Mouse (Mus musculus) neural tube, embryonic 11.5 days (tissue): Measurements from ENCODE around the gene Dnajc3. TPM values are rescaled to one million over a fixed set of nuclear protein-coding genes. Genes with fewer than 3 reads are reported as not detected.
A peak's percentile ranks its signal among the peaks of the same experiment; 100 is the strongest.

Experiments
- ATAC-seq: fragments of 200-750 bp; cut with Nextera tagmentation; 2 replicates; pipeline ENCODE4 v1.8.0; 2017; ENCODE audit warnings: moderate number of reproducible peaks, mild to moderate bottlenecking, moderate TSS enrichment, moderate library complexity; ENCODE audit not compliant: insufficient read depth, low FRiP score, low TSS enrichment
- DNase-seq: peaks from one replicate; pipeline ENCODE4 v3.0.0-alpha.2; 2015; ENCODE audit warnings: low spot score
- H3K27ac ChIP-seq: fragments of 300-500 bp; sonication (generic); 2 replicates; pipeline ENCODE4 v1.5.1; 2014; ENCODE audit warnings: low read depth, mild to moderate bottlenecking, low read length
- H3K27me3 ChIP-seq: fragments of 300-500 bp; sonication (generic); 2 replicates; pipeline ENCODE4 v1.6.1; 2014; ENCODE audit warnings: mild to moderate bottlenecking, low read length, mixed read lengths; ENCODE audit not compliant: control insufficient read depth, insufficient read depth
- H3K36me3 ChIP-seq: fragments of 300-500 bp; sonication (generic); 2 replicates; pipeline ENCODE4 v1.6.1; 2014; ENCODE audit warnings: mild to moderate bottlenecking, low read length, moderate library complexity, mixed read lengths; ENCODE audit not compliant: control insufficient read depth, insufficient read depth
- H3K4me1 ChIP-seq: fragments of 300-500 bp; sonication (generic); 2 replicates; pipeline ENCODE4 v1.6.1; 2014; ENCODE audit warnings: low read length, mixed read lengths; ENCODE audit not compliant: control insufficient read depth, insufficient read depth
- H3K4me2 ChIP-seq: fragments of 300-500 bp; sonication (generic); 2 replicates; pipeline ENCODE4 v1.6.1; 2014; ENCODE audit warnings: low read depth, mild to moderate bottlenecking, moderate library complexity
- H3K4me3 ChIP-seq: fragments of 300-500 bp; sonication (generic); 2 replicates; pipeline ENCODE4 v1.5.1; 2014; ENCODE audit warnings: low read depth, low read length
- H3K9ac ChIP-seq: fragments of 300-500 bp; sonication (generic); 2 replicates; pipeline ENCODE4 v1.6.1; 2014; ENCODE audit warnings: mild to moderate bottlenecking, low read length
- H3K9me3 ChIP-seq: fragments of 300-500 bp; sonication (generic); 2 replicates; pipeline ENCODE4 v1.6.1; 2016; ENCODE audit warnings: low read length; ENCODE audit not compliant: control insufficient read depth
- WGBS: fragments of 180-500 bp; shearing (Covaris S2); extraction: QIAGEN DNeasy Blood & Tissue Kit; methylation state at CpG from one replicate; pipeline ENCODE4 v1.1.7; 2014; 5-methylcytosine and 5-hydroxymethylcytosine counted together
- polyA plus RNA-seq: library from polyadenylated mRNA; unstranded; fragments of >200 nt; fragmentation: Nextera tagmentation; extraction: Ambion mirVana; gene quantifications from 2 replicates; pipeline ENCODE4 v1.2.1, GENCODE M21; 2014

The Dnajc3 gene
- polyA plus RNA-seq, 1 experiment from 2014 or later, result 36.0 TPM

DNA sequence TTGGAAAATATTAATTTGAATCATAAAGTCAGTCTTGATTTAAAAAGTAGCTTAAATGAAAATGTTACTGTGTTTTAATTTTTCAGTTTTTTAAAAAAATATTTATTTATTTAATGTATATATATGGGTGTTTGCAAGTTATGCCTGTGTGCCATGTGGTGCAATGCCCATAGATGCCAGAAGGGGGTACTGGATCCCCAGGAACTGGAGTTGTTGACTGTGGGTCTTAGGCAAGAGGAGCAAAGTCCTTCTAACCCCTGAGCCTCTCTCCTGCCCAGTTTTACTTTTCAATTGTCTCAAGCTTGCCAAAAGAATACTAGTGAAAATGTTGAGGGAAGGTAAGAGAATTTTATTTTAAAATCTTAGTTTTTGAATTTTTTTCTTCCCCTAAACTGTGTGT lies 65.5 kb downstream of the Dnajc3 start:
- peaks cover 2% of the 10 kb centered on the region; the same call in 1 of the 2 replicates for H3K36me3 ChIP-seq
- H3K4me1 ChIP-seq, result 0 out of 2 replicates have a peak, but pooled peaks cover 2% of the 10 kb centered on the region
- no peak overlapping the region for H3K4me2 ChIP-seq
- no peak overlapping the region for H3K27ac ChIP-seq
- ATAC-seq (no peak), DNase-seq (peak; percentile 24)
- H3K9ac ChIP-seq, result no peak overlapping the region
- H3K9me3 ChIP-seq, result no peaks in the 10 kb centered on the region
- no peaks in the 10 kb centered on the region for H3K27me3 ChIP-seq
- no peak overlapping the region for H3K4me3 ChIP-seq

DNA sequence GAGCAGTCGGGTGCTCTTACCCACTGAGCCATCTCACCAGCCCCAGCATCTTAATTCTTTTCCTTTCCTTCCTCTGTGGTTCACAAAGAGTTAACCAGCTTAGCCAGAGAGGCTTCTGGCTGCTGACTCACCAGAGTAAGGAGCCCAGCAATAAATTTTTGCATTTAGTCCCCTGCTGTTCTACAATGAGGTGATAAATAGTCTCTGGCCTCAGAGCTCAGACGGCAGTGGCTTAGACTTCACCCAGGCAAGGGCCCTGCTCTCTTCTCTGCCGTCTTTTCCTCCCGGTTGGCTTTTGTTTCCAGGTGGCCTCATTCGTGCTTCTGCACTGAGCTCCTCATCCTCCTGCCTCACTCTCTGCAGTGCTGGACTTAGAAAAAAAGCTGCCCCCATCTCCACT lies 68.1 kb downstream of the Dnajc3 start:
- under 1% methylated on average over 5 of the region's 5 CpGs for WGBS

DNA sequence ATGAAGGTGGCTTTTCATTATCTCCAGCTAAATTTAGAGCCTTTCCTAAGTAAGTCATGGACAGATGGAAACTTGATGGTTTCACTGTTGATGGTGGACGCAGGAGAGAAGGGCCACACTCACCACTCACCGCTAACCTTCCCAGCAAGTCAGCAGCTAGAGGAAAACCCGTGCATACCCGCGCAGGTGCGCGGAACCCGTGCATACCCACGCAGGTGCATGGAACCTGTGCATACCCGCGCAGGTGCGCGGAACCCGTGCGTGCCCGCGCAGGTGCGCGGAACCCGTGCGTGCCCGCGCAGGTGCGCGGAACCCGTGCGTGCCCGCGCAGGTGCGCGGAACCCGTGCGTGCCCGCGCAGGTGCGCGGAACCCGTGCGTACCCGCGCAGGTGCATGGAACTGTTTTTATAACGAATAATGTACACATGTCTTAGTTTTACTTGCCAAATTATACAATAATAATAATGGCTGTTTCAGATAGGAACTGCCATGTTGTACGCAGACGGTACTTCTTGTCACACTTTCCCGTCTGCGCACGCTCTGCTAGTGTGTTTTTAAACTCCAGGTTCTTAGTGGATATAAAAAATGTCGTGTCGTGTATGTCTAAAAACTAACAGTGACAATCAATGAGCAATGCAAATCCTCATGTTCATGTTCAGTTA lies 68.8 kb downstream of the Dnajc3 start:
- no peak overlapping the region for H3K27ac ChIP-seq
- ATAC-seq, result no peak

More for the DNA sequence above, 68.1 kb downstream of the Dnajc3 start:
- Histone ChIP-seq H3K27me3 (no peaks in the 10 kb centered on the region), H3K9ac (no peak overlapping the region), H3K9me3 (no peaks in the 10 kb centered on the region), H3K4me3 (no peak overlapping the region), H3K36me3 (peaks cover 2% of the 10 kb centered on the region; the same call in 1 of the 2 replicates), H3K4me1 (0 out of 2 replicates have a peak, but pooled peaks cover 2% of the 10 kb centered on the region), H3K4me2 (peak overlapping the region; percentile 90), H3K27ac (no peak overlapping the region)
- DNase-seq (peak; percentile 33), ATAC-seq (peak; percentile 49)

DNA sequence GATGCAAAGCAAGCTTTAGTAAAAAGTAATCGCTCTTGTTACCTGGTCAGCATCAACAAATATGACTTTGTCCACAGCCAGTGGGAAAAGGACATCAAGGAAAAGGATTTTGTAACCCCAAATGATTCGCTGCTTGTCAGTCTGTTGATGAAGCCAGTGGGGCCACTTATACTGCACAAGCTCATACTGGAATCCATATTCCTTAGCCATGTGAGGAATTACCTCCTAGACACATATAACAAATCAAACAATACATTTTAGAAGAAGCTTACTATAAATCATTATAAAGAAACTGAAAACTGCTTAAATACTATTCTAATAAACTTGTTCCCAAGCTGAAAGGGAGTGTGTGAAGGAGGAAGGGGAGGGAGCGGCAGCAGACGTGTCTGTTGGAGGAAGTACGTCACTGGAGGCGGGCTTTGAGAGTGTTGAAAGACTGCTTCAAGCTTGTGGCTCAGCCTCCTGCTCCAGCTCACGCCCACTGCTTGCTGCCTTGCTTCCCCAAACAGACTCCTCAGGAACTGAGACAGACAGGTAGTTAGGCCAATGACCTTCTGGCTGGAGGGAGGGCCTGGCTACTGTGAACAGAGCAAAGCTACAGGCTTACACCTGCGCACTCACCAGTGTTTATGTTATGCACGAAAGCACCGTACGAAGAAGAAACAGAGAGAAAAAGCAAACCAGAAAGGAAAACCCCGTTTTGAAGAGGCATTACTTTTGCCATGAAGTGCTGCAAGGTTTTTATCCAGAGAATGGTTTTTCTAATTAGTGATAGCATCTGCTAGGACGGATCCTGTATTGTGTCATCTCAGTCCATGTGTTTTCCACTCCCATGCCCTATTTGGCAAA lies 69.6 kb downstream of the Dnajc3 start:
- H3K4me1 ChIP-seq, result 0 out of 2 replicates have a peak, but pooled peaks cover 2% of the 10 kb centered on the region
- peak; percentile 95 for DNase-seq
- WGBS, result 1% methylated on average over 13 of the region's 13 CpGs
- H3K9me3 ChIP-seq, result no peaks in the 10 kb centered on the region
- 0 out of 2 replicates have a peak overlapping the region, but pooled peaks have one; percentile 4 for H3K27ac ChIP-seq
- ATAC-seq, result peak; percentile 97
- no peaks in the 10 kb centered on the region for H3K36me3 ChIP-seq
- peak overlapping the region; percentile 44 for H3K4me3 ChIP-seq
- no peaks in the 10 kb centered on the region for H3K27me3 ChIP-seq
- H3K9ac ChIP-seq, result peak overlapping the region; percentile 38
- peak overlapping the region; percentile 90 for H3K4me2 ChIP-seq

More for the DNA sequence above, 68.8 kb downstream of the Dnajc3 start:
- Histone ChIP-seq H3K4me3 (peak overlapping the region; percentile 44), H3K36me3 (no peaks in the 10 kb centered on the region), H3K4me2 (peak overlapping the region; percentile 90), H3K9me3 (no peaks in the 10 kb centered on the region), H3K9ac (peak overlapping the region; percentile 38; the same call in 1 of the 2 replicates), H3K27me3 (no peaks in the 10 kb centered on the region), H3K4me1 (0 out of 2 replicates have a peak, but pooled peaks cover 2% of the 10 kb centered on the region)
- DNase-seq, result no peak
- WGBS, result 2% methylated on average over 49 of the region's 49 CpGs

DNA sequence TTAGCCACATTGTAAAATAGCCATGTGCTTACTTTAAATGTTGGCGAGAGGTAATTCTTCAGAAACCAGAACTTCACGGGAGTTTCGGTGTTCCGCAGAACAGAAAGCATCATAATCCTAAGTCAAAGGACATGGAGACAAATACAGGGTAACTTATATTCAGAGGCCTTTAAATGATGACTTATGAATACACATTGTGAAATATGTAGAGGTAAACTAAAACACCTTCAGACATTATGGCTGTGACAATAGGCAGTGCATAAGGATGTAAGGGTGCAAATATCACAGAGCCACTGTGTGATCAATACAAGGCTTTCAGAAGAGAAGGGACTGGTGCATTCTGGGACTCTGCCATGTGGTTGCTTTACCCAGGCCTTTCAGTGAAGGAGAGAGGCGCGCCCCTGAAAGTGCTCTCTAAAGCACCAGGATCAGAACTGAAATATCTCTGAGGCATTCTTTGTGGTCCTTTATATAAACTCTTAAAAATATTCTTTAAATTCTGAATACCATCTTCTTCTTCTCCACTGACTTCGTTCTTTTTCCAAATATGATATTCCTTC lies 70.3 kb downstream of the Dnajc3 start:
- 69% methylated on average over 7 of the region's 7 CpGs for WGBS
- ATAC-seq (no peak), DNase-seq (no peak)
- H3K9ac ChIP-seq, result no peak overlapping the region
- H3K27ac ChIP-seq, result no peak overlapping the region
- H3K4me1 ChIP-seq, result 0 out of 2 replicates have a peak, but pooled peaks cover 2% of the 10 kb centered on the region
- H3K4me2 ChIP-seq, result peak overlapping the region; percentile 90
- H3K36me3 ChIP-seq, result no peaks in the 10 kb centered on the region
- no peaks in the 10 kb centered on the region for H3K27me3 ChIP-seq
- peak overlapping the region; percentile 44 for H3K4me3 ChIP-seq
- H3K9me3 ChIP-seq, result no peaks in the 10 kb centered on the region

DNA sequence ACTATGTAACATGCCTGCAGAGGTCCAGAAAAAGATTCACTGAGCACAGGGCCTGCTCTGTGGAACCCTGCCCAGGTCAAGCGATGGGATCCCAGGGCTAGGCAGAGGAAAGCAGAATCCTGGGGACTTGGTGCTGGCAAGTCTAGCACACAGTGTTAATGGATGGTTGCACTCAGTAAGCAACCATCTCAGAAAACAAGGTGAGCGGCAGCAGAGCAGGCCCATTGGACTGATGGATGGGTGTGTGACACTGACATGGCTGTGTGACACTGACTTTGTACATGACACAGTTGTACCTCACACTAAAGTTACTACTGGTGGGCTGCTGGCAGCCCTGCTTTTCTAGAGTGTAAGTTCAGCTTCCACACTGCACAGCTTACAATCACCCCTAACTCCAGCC lies 71.8 kb downstream of the Dnajc3 start:
- no peaks in the 10 kb centered on the region for H3K36me3 ChIP-seq
- no peaks in the 10 kb centered on the region for H3K9me3 ChIP-seq
- ATAC-seq (no peak), DNase-seq (no peak)
- H3K9ac ChIP-seq, result no peak overlapping the region
- H3K27ac ChIP-seq, result no peak overlapping the region
- no peak overlapping the region for H3K4me3 ChIP-seq
- no peaks in the 10 kb centered on the region for H3K27me3 ChIP-seq
- H3K4me2 ChIP-seq, result no peak overlapping the region
- WGBS, result 92% methylated on average over 2 of the region's 2 CpGs
- 0 out of 2 replicates have a peak, but pooled peaks cover 2% of the 10 kb centered on the region for H3K4me1 ChIP-seq

DNA sequence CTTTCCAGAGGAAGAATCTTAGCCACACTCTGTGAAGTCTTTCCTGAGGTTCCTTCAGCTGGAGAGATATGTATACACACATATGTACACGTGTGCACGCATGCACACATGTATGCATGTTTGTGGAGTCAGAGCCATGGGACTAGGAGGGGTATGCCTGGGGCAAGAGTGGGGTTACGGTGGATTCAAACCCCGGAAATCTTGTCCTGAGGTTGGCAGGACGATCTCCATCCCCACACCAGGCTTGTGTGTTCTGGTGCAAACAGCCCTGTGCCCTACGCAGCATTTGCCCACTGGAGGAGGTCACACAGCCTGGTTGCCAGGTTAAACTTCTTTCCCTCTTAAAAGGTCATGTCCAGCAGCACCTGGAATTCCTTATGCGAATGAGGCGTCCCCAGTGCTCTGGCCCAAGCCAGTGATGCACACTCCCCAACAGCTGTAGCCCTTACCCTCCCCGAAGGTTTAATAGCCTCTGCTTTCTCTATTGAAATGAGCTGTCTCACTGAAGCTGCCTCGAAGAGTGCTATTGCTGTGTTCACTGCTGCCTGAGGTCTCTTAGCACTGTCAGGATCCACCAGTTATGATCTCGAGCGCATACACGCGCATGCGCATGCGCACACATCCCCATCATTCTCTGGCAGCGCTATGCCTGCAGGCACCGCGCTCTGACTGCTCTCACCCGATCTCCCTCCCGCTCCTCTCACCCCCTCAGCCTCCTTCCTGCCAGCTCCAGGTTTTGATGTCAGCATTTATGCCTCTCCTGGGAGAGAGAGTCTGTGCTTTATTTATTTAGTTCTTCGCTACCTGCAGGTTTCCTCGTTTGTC lies 75.0 kb downstream of the Dnajc3 start:
- Histone ChIP-seq H3K9me3 (no peaks in the 10 kb centered on the region), H3K4me2 (no peak overlapping the region), H3K4me1 (no peaks in the 10 kb centered on the region), H3K27ac (0 out of 2 replicates have a peak overlapping the region, but pooled peaks have one; percentile 21), H3K27me3 (no peaks in the 10 kb centered on the region), H3K36me3 (no peaks in the 10 kb centered on the region), H3K4me3 (no peak overlapping the region), H3K9ac (no peak overlapping the region)
- ATAC-seq (peak; percentile 73), DNase-seq (peak; percentile 74)
- 65% methylated on average over 23 of the region's 23 CpGs for WGBS

DNA sequence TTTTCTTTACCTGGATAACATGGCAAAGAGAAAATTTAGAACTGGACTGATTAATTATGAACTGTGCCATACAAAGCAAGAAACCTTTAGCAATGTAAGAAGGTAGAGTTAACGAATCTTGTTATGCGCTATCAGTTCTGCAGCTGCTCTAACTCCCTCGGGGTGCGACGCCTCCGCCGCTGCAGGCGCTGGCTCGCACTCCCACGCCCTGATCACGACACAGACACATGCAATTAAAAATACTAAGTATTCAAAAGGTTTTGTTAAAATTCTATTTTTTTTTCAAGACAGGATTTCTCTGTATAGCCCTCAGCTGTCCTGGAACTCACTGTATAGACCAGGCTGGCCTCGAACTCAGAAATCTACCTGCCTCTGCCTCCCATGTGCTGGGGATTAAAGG lies 75.8 kb downstream of the Dnajc3 start:
- Histone ChIP-seq H3K4me1 (no peaks in the 10 kb centered on the region), H3K27me3 (no peaks in the 10 kb centered on the region), H3K4me2 (no peak overlapping the region), H3K27ac (no peak overlapping the region), H3K36me3 (no peaks in the 10 kb centered on the region), H3K9ac (no peak overlapping the region), H3K9me3 (no peaks in the 10 kb centered on the region), H3K4me3 (no peak overlapping the region)
- no peak for ATAC-seq
- WGBS, result 86% methylated on average over 12 of the region's 12 CpGs
- DNase-seq, result no peak
